Mouse (Mus musculus) heart, adult 8-10 months (tissue): ENCODE measurements at regions not wholly inside any gene's neighbourhood (a gene's known extent, or its start where the extent isn't known, plus 50 kb on each side); places are given as distances from the start of the nearest gene placed in this dataset.

Experiments
- DNase-seq: peaks from one replicate; pipeline ENCODE4 v3.0.0; 2022; ENCODE audit warnings: low spot score

DNA sequence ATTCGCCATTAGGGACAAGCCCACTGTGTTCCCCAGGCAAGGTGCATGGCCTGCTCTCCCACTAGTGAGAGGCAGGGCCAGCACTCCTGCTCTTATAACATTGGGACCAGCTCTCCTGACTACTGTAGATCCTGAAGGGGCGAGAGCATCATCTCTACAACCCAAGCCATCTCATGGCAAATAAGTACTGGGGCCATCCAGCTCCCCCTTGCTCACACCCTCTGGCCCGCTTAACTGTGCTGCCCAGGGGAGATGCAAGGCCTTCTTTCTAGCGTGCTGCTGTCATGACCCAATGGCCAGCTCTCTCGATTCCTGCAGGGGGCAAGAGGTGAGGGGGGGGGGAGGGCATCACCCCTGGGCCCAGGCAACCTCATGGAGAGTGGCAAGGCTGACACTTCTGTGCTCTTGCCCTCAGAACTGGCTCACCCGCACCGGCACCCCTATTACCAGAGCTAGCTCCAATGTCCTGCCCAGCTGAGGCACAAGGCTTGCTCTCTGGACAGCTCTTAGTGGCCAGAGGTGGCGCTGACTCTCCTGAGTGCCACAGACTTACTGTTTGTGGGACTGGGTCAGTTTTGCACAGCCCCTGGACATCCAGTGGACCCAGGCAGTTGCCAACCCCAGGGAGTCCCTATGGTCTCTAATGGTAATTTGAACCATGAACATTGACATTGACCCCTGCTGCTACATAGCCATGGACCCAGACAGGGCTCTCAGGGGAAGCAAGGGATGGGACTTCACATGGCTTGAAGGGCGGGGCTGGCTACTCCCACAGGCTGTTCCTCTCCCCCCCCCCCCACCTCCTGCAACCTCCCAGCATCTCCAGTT, 448.2 kb downstream of the Tdrd3 start:
- DNase-seq = no peak

DNA sequence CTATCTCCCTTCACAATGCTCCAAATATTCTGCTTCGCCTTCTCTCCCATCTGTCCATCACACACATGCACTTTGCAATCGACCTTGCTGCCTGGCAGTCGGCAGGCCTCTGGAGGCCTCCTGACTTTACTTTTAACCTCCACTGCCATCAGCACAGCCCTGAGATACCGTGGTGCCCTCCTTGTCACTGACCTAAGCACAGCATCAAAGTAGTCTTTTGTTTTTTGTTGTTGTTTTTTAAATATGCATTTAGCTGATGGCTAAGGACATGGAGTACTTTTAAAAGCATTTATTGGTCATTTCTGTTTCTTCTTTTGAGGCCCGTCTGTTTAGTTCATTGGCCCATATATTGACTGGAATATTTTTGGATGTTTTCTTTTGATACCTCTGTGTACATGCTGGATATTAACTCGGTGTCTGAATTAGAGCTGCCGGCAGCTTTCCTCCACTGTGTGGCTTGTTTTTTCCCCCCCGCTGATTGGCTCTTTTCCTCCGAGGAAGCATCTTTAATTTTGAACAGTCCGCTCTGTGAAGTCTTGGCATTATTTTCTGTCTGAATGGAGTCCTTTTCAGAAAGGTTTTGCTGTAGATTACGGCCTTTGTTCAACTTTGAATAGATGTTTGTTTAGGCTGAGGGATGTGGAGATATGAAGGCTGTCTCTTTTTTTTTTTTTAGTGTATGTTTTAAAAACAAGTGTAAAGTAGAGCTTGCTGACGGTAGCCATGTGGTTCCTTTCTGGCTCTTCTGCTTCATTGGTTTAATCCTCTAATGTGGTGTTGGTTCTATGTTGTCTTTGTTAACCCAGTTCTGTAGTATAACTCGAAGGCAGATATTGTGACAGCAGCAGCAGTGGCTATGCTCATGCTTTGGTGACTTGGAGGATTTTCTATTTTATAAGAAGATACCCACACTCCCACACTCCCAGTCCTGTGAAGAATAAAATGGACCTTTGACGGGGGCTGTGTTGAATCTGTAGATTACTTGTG, 449.1 kb downstream of the Tdrd3 start:
- DNase-seq = no peak

DNA sequence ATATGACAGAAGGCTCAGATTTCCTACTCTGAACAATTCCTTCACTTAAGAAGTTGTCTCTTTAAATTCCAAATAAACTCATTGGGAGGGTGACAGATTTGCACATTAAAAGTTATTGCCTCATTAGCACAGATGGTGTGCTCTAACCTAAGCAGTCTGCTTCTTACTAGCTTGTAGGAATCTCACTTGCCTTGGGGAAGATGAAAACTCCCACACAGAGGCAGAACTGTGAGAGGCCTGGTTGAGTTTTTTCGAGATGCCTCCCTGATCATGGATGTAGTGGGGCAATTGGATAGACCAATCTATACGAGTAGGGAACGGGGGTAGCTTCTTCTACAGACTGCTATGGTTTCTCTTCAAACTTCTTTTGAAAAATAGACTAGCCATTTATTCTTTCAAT, 485.3 kb downstream of the Tdrd3 start:
- no peak for DNase-seq

DNA sequence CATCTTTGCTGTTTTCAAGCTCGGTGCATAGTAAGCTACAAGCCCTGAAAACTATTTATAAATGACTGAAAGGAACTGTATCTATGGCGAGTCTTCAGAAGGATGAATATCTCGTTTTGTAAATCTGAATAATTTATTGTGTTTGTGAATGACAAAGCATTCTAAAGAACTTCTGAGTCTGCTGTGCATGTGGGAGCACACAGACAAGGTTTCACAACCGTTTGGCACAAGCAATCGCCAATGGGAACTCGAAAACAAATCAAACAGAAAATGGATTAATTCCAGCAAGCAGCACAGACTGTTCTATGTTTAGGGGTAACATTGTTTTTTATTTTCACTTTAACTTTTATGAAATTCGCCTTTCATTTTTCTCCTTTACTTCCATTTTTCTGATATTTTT, 486.0 kb downstream of the Tdrd3 start:
- DNase-seq = peak; percentile 9
